Mouse (Mus musculus) limb, embryonic 13.5 days (tissue): ENCODE results near the gene Pla2g2c. TPM values are rescaled to one million over a fixed set of nuclear protein-coding genes. Genes with fewer than 3 reads are reported as not detected.

Experiments
- ATAC-seq: fragments of 200-750 bp; cut with Nextera tagmentation; 2 replicates; pipeline ENCODE4 v1.8.0; 2017; ENCODE audit warnings: low read depth, moderate number of reproducible peaks, moderate TSS enrichment; ENCODE audit not compliant: low FRiP score
- H3K27ac ChIP-seq: fragments of 300-500 bp; sonication (generic); 2 replicates; pipeline ENCODE4 v1.5.1; 2015; ENCODE audit warnings: inconsistent platforms, mild to moderate bottlenecking, moderate library complexity
- H3K27me3 ChIP-seq: fragments of 300-500 bp; sonication (generic); 2 replicates; pipeline ENCODE4 v1.6.1; 2015; ENCODE audit warnings: mild to moderate bottlenecking, inconsistent platforms
- H3K36me3 ChIP-seq: fragments of 300-500 bp; sonication (generic); 2 replicates; pipeline ENCODE4 v1.6.1; 2015; ENCODE audit warnings: inconsistent platforms, mild to moderate bottlenecking, moderate library complexity
- H3K4me1 ChIP-seq: fragments of 300-500 bp; sonication (generic); 2 replicates; pipeline ENCODE4 v1.6.1; 2015; ENCODE audit warnings: inconsistent platforms
- H3K4me2 ChIP-seq: fragments of 300-500 bp; sonication (generic); replicated peaks from 2 replicates; pipeline ENCODE4 v1.6.1; 2015; ENCODE audit warnings: inconsistent platforms, mild to moderate bottlenecking, moderate library complexity
- H3K4me3 ChIP-seq: fragments of 300-500 bp; sonication (generic); 2 replicates; pipeline ENCODE4 v1.5.1; 2015; ENCODE audit warnings: moderate library complexity, mild to moderate bottlenecking, inconsistent platforms
- H3K9ac ChIP-seq: fragments of 300-500 bp; sonication (generic); 2 replicates; pipeline ENCODE4 v1.6.1; 2015; ENCODE audit warnings: mild to moderate bottlenecking, inconsistent platforms
- H3K9me3 ChIP-seq: fragments of 300-500 bp; sonication (generic); 2 replicates; pipeline ENCODE4 v1.6.1; 2016; ENCODE audit warnings: inconsistent platforms
- WGBS: fragments of 180-500 bp; shearing (Covaris S2); methylation state at CpG from one replicate; pipeline ENCODE4 v1.1.7; 2015; 5-methylcytosine and 5-hydroxymethylcytosine counted together
- polyA plus RNA-seq: library from polyadenylated mRNA; unstranded; fragments of >200 nt; fragmentation: Nextera tagmentation; extraction: Ambion mirVana; gene quantifications from 2 replicates; pipeline ENCODE4 v1.2.1, GENCODE M21; 2015

Gene Pla2g2c
- polyA plus RNA-seq, 1 experiment from 2014 or later: 0.33 TPM

- Histone ChIP-seq H3K27ac (no peak overlapping the region), H3K9me3 (no peaks in the 10 kb centered on the region), H3K27me3 (no peaks in the 10 kb centered on the region), H3K4me1 (peaks cover 9% of the 10 kb centered on the region), H3K4me2 (no peak overlapping the region), H3K36me3 (no peaks in the 10 kb centered on the region), H3K4me3 (no peak overlapping the region), H3K9ac (no peak overlapping the region)
- 54% methylated on average over 11 of the region's 11 CpGs for WGBS
- ATAC-seq: no peak
Observed at GRCm38 (mm10) chr4:138755983-138756382, 31.4 kb downstream of the Pla2g2c start.

GRCm38 (mm10) chr4:138757416-138757815 lies 32.8 kb downstream of the Pla2g2c start, which contains the start of gene Pla2g2f:
TSS of gene Pla2g2f (minus strand) at chr4:138757626.
- Histone ChIP-seq H3K9ac (no peak within 1 kb of the TSS), H3K4me2 (no peak within 1 kb of the TSS), H3K9me3 (no peaks in the 10 kb centered on the region), H3K36me3 (no peaks in the 10 kb centered on the region), H3K4me1 (peaks cover 9% of the 10 kb centered on the region), H3K27me3 (no peaks in the 10 kb centered on the region), H3K4me3 (no peak within 1 kb of the TSS), H3K27ac (no peak within 1 kb of the TSS)
- 73% methylated on average over 8 of the region's 8 CpGs for WGBS
- no peak for ATAC-seq

- H3K4me3 ChIP-seq: no peak overlapping the region
- H3K9me3 ChIP-seq: no peaks in the 10 kb centered on the region
- H3K4me1 ChIP-seq: no peaks in the 10 kb centered on the region
- no peak for ATAC-seq
- H3K27ac ChIP-seq: no peak overlapping the region
- no peaks in the 10 kb centered on the region for H3K27me3 ChIP-seq
- no peak overlapping the region for H3K4me2 ChIP-seq
- 80% methylated on average over 9 of the region's 9 CpGs for WGBS
- H3K36me3 ChIP-seq: no peaks in the 10 kb centered on the region
- no peak overlapping the region for H3K9ac ChIP-seq
Observed at GRCm38 (mm10) chr4:138762266-138762665, 37.7 kb downstream of the Pla2g2c start.

GRCm38 (mm10) chr4:138771970-138772369 lies 47.4 kb downstream of the Pla2g2c start:
- Histone ChIP-seq H3K4me3 (no peak overlapping the region), H3K9me3 (no peaks in the 10 kb centered on the region), H3K27me3 (no peaks in the 10 kb centered on the region), H3K4me2 (no peak overlapping the region), H3K9ac (no peak overlapping the region), H3K4me1 (no peaks in the 10 kb centered on the region), H3K27ac (no peak overlapping the region), H3K36me3 (no peaks in the 10 kb centered on the region)
- 79% methylated on average over 10 of the region's 10 CpGs for WGBS
- no peak for ATAC-seq

GRCm38 (mm10) chr4:138772386-138772785 lies 47.8 kb downstream of the Pla2g2c start:
- no peaks in the 10 kb centered on the region for H3K9me3 ChIP-seq
- H3K27ac ChIP-seq: no peak overlapping the region
- no peaks in the 10 kb centered on the region for H3K36me3 ChIP-seq
- H3K9ac ChIP-seq: no peak overlapping the region
- no peak overlapping the region for H3K4me2 ChIP-seq
- ATAC-seq: no peak
- no peaks in the 10 kb centered on the region for H3K4me1 ChIP-seq
- 81% methylated on average over 5 of the region's 5 CpGs for WGBS
- no peak overlapping the region for H3K4me3 ChIP-seq
- no peaks in the 10 kb centered on the region for H3K27me3 ChIP-seq

GRCm38 (mm10) chr4:138775435-138775834 lies 50.8 kb downstream of the Pla2g2c start, which contains the start of gene Pla2g2d:
TSS of gene Pla2g2d (plus strand) at chr4:138775735.
- Histone ChIP-seq H3K27ac (no peak within 1 kb of the TSS), H3K9me3 (no peaks in the 10 kb centered on the region), H3K4me3 (no peak within 1 kb of the TSS), H3K36me3 (no peaks in the 10 kb centered on the region), H3K4me2 (no peak within 1 kb of the TSS), H3K27me3 (no peaks in the 10 kb centered on the region), H3K4me1 (peaks cover 7% of the 10 kb centered on the region; the same call in 1 of the 2 replicates), H3K9ac (no peak within 1 kb of the TSS)
- no peak for ATAC-seq
- 81% methylated on average over 6 of the region's 6 CpGs for WGBS

GRCm38 (mm10) chr4:138777417-138778407 lies 53.1 kb downstream of the Pla2g2c start:
- H3K9ac ChIP-seq: no peak overlapping the region
- no peaks in the 10 kb centered on the region for H3K27me3 ChIP-seq
- no peaks in the 10 kb centered on the region for H3K36me3 ChIP-seq
- no peaks in the 10 kb centered on the region for H3K9me3 ChIP-seq
- WGBS: 30% methylated on average over 20 of the region's 20 CpGs
- H3K4me3 ChIP-seq: no peak overlapping the region
- ATAC-seq: no peak
- no peak overlapping the region for H3K27ac ChIP-seq
- peaks cover 7% of the 10 kb centered on the region; the same call in 1 of the 2 replicates for H3K4me1 ChIP-seq
- H3K4me2 ChIP-seq: no peak overlapping the region

- WGBS: 81% methylated on average over 5 of the region's 5 CpGs
- no peak overlapping the region for H3K27ac ChIP-seq
- no peak overlapping the region for H3K9ac ChIP-seq
- H3K9me3 ChIP-seq: no peaks in the 10 kb centered on the region
- H3K36me3 ChIP-seq: no peaks in the 10 kb centered on the region
- 0 out of 2 replicates have a peak, but pooled peaks cover 5% of the 10 kb centered on the region for H3K27me3 ChIP-seq
- H3K4me3 ChIP-seq: no peak overlapping the region
- peaks cover 7% of the 10 kb centered on the region; the same call in 1 of the 2 replicates for H3K4me1 ChIP-seq
- H3K4me2 ChIP-seq: no peak overlapping the region
- ATAC-seq: no peak
Observed at GRCm38 (mm10) chr4:138780300-138780699, 55.7 kb downstream of the Pla2g2c start.

GRCm38 (mm10) chr4:138782098-138782497 lies 57.5 kb downstream of the Pla2g2c start:
- peaks cover 7% of the 10 kb centered on the region; the same call in 1 of the 2 replicates for H3K4me1 ChIP-seq
- no peak overlapping the region for H3K4me2 ChIP-seq
- H3K27me3 ChIP-seq: 0 out of 2 replicates have a peak, but pooled peaks cover 5% of the 10 kb centered on the region
- H3K9ac ChIP-seq: no peak overlapping the region
- WGBS: 79% methylated on average over 6 of the region's 6 CpGs
- H3K36me3 ChIP-seq: no peaks in the 10 kb centered on the region
- no peak overlapping the region for H3K4me3 ChIP-seq
- no peaks in the 10 kb centered on the region for H3K9me3 ChIP-seq
- H3K27ac ChIP-seq: no peak overlapping the region
- no peak for ATAC-seq

GRCm38 (mm10) chr4:138785721-138786120 lies 61.1 kb downstream of the Pla2g2c start:
- H3K9me3 ChIP-seq: no peaks in the 10 kb centered on the region
- H3K9ac ChIP-seq: no peak overlapping the region
- H3K27ac ChIP-seq: no peak overlapping the region
- H3K4me1 ChIP-seq: no peaks in the 10 kb centered on the region
- 0 out of 2 replicates have a peak, but pooled peaks cover 12% of the 10 kb centered on the region for H3K27me3 ChIP-seq
- ATAC-seq: no peak
- H3K4me3 ChIP-seq: no peak overlapping the region
- no peak overlapping the region for H3K4me2 ChIP-seq
- no peaks in the 10 kb centered on the region for H3K36me3 ChIP-seq
- WGBS: 61% methylated on average over 4 of the region's 4 CpGs

GRCm38 (mm10) chr4:138786141-138786540 lies 61.5 kb downstream of the Pla2g2c start:
- Histone ChIP-seq H3K27ac (no peak overlapping the region), H3K4me3 (no peak overlapping the region), H3K4me2 (no peak overlapping the region), H3K27me3 (0 out of 2 replicates have a peak, but pooled peaks cover 12% of the 10 kb centered on the region), H3K9ac (no peak overlapping the region), H3K36me3 (no peaks in the 10 kb centered on the region), H3K9me3 (no peaks in the 10 kb centered on the region), H3K4me1 (no peaks in the 10 kb centered on the region)
- no peak for ATAC-seq
- WGBS: 59% methylated on average over 4 of the region's 4 CpGs

- Histone ChIP-seq H3K4me3 (no peak overlapping the region), H3K36me3 (no peaks in the 10 kb centered on the region), H3K4me2 (no peak overlapping the region), H3K9ac (no peak overlapping the region), H3K9me3 (no peaks in the 10 kb centered on the region), H3K4me1 (peaks cover 19% of the 10 kb centered on the region), H3K27me3 (0 out of 2 replicates have a peak, but pooled peaks cover 11% of the 10 kb centered on the region), H3K27ac (no peak overlapping the region)
- 76% methylated on average over 4 of the region's 4 CpGs for WGBS
- ATAC-seq: no peak
Observed at GRCm38 (mm10) chr4:138788381-138788780, 63.8 kb downstream of the Pla2g2c start.
